Mouse (Mus musculus) cerebellum, postnatal 14 days (tissue): ENCODE results near the gene Krt79.

ENCODE experiments used
- DNase-seq, 2 experiments: peaks; one replicate each; pipeline ENCODE4 v3.0.0; 2021; ENCODE audit warnings: mixed read lengths in 2 of 2

Gene Krt79

DNA sequence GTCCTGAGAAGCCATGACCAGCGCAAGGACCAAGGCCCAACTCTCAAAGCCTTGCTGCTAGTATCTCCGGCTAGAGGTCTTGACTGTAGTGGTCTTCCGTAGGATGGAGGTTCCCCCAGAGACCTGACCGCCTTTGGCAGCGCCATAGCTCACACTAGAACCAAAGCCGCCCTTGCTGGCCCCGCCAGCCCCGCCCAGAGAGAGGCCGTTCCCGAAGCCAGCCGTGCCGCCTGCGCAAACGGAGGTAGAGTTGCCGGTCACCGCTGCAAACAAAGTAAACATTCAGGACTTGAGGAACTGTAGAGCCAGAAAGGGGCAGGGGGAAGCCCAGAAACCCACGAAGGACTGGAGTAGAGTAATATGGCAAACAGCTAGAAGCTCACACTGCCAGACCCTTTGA, 10.5 kb downstream of the Krt79 start:
- no peak for DNase-seq

DNA sequence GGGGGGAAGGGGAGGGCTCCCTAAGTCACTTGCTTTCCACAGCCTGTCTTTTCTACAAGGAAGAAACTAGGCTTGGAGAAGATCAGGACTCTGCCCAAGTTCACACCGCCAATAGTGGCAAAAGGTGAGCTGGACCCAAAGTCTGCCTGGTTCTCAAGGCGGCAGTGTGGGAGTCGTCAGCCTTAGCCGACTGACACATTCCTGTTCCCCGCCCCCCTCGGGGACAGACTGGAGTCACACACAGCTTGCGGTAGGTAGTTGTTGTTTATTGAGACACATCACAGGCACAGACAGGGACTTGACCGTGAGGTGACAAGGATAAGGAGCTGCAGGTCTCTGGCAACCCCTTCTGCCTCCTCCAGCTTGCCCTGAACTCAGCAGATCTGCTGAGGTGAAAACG, 11.0 kb downstream of the Krt79 start:
- no peak for DNase-seq

DNA sequence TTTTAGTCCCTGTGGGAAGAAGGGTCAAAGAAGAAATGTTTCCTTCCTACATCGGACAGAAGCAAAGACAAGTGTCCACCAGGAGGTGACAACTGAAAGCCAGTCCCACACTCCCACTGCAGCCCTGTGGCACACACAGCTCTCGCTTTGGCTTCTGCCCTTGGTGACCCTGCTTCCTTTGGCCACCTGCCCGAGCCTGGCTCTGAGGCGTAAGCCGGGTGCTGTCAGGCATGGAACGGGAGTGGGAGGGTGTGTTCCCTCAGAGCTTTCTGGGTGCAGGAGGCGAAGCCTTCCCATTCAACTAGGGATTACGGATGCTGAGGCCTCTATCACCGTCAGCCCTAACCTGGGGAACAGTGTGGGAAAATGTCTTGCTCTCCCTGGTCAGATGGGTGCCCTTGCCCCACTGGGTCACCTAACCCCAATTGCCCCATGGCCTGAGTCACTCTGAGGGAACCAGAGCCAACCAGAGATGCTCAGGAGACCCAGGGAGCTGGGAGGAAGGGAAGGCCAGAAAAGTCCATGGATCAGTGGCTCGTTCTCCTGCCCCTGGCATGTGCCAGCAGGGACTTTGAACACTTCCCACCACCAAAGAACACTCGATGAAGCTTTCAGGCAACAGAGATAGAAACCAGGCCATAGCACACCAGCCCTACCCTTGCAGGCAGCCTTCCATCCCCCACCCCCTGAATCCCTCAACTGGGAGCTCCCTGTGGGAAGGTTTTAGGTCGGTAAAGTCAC, 12.6 kb downstream of the Krt79 start:
- DNase-seq: peak; percentile 20 to 34

DNA sequence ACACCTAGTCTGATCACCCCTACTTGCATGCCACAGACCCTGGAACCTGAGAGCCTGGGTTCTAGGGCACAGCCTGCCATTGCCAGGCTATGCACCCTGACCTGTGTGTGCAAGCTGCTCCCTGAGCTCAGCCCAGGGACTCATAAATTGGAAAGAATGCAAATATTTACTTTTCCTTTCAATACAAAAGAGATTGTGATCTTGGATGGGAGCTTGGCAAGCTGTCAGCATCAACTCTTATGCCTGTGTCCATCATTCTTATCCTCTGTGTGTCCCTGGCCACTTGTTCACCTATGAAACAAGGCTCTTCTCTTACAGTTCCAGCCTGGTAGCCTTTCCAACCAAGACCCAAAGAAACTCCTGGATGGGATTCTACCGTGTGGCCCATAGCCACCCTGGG, 15.1 kb downstream of the Krt79 start:
- DNase-seq: no peak

DNA sequence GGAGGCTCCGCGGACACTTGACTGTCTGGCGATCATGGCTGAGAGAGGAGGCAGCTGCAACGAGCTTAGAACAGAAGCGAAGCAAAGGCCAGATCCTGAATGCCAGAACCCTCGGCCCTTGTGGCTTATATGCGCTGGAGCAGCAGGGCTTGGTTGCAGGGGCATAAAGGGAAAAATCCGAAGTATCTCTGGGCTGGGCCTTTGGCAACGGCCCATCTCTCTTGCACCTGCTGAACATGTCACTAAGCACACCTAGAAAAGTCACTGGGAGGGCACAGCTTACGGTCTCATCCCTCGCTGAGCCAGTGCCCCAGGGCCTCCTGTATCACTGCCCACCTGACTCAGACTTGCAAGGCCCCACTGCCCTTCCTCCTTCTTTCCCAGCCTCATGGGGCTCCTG, 15.5 kb downstream of the Krt79 start, which contains the start of gene Krt4:
Gene Krt4 (minus strand): TSS at position 101 of the 400 bp plus-strand sequence.
- no peak for DNase-seq

DNA sequence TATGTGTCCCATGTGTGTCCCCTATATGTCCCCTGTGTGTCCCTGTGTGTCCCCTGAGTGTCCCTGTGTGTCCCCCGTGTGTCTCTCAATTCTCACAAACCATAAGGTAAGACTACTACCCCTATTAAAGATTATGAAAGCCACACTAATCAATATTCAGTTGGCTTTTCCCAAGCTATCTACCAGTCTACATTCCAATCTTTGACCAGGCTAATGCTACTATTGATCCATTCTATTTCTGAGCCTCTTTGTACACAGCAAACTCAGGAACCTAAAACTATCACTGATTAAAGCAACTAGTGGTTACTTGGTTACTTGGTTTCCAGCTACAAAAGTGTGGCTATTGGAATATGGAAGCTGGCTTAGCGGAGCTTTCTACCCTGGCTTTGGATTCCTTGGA, 17.8 kb downstream of the Krt79 start:
- no peak for DNase-seq

DNA sequence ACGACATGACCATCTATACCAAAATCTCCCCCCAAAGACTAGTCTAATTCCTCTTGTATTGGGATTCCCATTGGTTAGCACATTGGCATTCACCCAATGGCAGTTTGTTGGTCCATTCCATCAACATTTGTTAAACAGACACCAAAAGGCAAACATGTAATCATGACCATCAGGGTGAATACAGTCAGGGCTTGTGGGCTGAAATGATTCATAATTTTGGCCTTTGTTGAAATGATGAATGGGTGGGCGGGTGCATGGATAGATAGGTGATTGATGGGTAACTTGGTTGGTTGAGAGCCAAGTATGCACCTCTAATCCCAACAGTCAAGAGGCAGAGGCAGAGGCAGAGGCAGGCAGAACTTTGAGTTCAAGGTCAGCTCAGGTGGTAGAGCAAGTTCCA, 24.1 kb downstream of the Krt79 start:
- DNase-seq: no peak

DNA sequence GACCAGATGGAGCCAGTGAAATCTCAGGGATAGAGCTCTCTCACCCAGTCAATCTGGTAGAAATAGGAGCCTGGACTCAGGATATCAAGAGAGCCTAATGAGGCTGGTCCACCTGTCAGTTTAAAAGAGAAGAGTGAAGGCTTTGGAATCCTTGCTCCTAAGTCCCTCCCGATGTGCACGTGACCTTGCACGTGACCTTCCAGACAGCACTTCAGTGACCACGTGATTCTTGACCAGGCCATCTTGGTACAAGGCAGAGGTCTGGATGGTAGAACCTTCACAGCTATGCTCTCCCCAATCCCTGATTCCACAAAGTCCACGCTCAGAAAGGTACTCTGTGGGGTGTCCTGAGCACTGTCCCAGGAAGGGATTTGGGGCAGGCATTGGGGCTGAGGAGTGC, 35.3 kb downstream of the Krt79 start:
- DNase-seq: no peak

DNA sequence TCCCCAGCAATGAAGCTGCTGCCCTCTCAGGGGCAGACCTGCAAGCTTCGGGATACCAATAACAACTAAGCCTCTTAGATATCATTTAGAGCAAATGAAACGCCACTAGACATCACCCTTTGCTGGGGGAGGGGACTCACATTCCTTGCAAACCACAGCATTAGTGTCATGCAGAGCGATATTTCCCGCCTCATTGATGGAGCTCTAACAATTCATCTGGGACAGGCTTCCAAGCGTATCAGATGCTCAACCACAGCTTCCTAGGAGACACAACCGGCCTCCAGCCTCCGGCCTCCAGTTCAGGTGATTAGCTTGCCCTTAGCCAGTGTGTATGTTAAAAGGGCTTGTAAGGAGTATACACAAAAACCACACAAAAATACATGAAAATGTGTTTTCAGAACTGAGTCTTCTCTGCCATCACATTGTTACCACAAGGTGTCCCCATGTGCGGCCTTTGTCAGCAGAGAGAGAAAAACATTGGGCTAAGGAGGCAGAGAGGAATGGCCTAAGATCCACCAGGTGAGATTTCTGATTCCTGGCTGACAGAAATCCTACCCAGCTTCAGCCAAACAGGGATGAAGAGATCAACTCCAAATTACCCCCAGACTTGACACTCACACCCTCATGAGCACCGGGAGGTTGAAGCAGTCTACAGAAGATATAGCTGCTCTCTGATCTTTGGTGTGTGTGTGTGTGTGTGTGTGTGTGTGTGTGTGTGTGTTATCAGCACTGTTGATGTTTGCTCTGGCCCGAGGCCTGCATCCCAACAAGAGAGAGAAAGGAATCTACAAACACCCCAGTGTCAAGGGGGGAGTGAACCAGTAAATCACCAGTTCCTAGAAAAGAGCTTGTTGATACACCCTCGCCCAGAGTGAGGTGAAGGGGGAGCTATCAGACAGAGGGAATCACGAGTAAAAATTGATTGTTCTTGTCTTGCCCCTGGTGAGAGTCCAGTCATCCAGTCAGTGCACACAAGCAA, 37.7 kb downstream of the Krt79 start:
- no peak for DNase-seq

DNA sequence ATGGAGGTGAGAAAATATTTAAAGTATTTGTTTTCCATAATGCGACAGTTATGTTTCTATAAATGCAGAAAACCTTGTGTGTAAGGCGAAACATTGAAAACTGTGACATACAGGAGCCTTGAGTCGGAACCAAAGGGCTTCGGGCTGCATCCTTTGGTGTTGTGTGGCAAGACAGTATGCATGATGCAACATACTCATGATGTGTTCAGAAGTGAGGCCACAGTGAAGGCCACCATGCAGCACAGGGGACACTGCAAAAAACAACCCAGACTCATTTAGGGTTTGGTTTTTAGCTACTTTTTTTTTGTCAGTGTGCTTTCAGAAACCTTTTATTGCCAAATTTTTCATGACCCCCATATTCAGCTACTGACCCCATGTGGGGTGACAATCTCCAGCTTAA, 44.9 kb downstream of the Krt79 start:
- no peak for DNase-seq

DNA sequence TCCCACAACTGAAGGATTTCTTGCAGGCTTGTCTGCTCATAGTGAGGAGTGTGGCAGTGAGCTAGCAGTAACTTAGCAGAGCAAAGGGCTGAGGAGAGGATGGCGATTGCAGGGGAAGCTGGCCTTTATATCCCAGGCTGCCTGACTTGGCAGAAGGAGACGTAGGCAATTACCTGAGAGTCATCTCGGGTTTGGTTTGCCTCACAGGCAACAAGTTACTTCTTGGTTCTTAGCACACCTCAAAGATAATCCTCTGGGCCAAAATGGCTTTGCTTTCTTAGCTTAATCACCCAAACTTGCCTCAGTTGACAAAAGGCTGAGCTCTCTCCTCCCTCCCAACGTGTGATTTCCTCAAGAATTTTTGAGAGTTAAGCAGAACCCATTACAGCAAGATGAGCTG, 47.3 kb downstream of the Krt79 start, which contains the start of gene Krt76:
Gene Krt76 (minus strand): TSS at position 101 of the 400 bp plus-strand sequence.
- DNase-seq: no peak

DNA sequence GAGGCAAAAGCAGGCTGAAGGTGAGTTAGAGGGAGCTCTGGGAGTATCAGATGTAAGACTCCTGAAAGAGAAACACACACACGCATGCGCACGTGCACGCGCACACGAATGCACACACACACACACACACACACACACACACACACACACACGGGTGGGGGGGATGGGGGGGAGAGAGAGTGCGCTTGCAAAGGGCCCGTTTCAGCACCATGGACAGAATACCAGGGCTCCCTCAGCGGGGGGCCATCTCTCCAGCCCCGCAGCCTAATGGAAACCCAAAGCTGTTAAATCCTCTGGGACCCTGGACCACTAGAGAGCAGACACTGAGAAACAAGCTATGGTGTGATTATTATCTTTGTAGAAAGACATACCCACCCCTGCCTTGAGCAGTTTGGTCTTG, 60.3 kb downstream of the Krt79 start:
- no peak for DNase-seq
